Mouse (Mus musculus) heart, embryonic 12.5 days (tissue): ENCODE measurements around the gene Herc3. TPM values are rescaled to one million over a fixed set of nuclear protein-coding genes. Genes with fewer than 3 reads are reported as not detected.

Source experiments
- ATAC-seq: fragments of 200-750 bp; cut with Nextera tagmentation; 2 replicates; pipeline ENCODE4 v1.8.0; 2017; ENCODE audit warnings: moderate TSS enrichment, moderate library complexity; ENCODE audit not compliant: insufficient number of reproducible peaks, low FRiP score
- H3K27ac ChIP-seq: fragments of 300-500 bp; sonication (generic); 2 replicates; pipeline ENCODE4 v1.5.1; 2016; ENCODE audit warnings: mild to moderate bottlenecking, moderate library complexity; ENCODE audit not compliant: poor library complexity, severe bottlenecking
- H3K27me3 ChIP-seq: fragments of 300-500 bp; sonication (generic); replicated peaks from 2 replicates; pipeline ENCODE4 v1.6.1; 2016; ENCODE audit warnings: mild to moderate bottlenecking, moderate library complexity
- H3K36me3 ChIP-seq: fragments of 300-500 bp; sonication (generic); 2 replicates; pipeline ENCODE4 v1.6.1; 2016; ENCODE audit warnings: mild to moderate bottlenecking, moderate library complexity
- H3K4me1 ChIP-seq: fragments of 300-500 bp; sonication (generic); replicated peaks from 2 replicates; pipeline ENCODE4 v1.6.1; 2016; ENCODE audit warnings: mild to moderate bottlenecking
- H3K4me2 ChIP-seq: fragments of 300-500 bp; sonication (generic); 2 replicates; pipeline ENCODE4 v1.6.1; 2016; ENCODE audit warnings: mild to moderate bottlenecking, moderate library complexity
- H3K4me3 ChIP-seq: fragments of 300-500 bp; sonication (generic); 2 replicates; pipeline ENCODE4 v1.5.1; 2016; ENCODE audit warnings: mild to moderate bottlenecking
- H3K9ac ChIP-seq: fragments of 300-500 bp; sonication (generic); 2 replicates; pipeline ENCODE4 v1.6.1; 2016; ENCODE audit warnings: mild to moderate bottlenecking, moderate library complexity
- H3K9me3 ChIP-seq: fragments of 300-500 bp; sonication (generic); replicated peaks from 2 replicates; pipeline ENCODE4 v1.6.1; 2016; ENCODE audit warnings: mild to moderate bottlenecking, moderate library complexity
- WGBS: fragments of 180-500 bp; shearing (Covaris S2); methylation state at CpG from one replicate; pipeline ENCODE4 v1.1.7; 2016; 5-methylcytosine and 5-hydroxymethylcytosine counted together
- polyA plus RNA-seq: library from polyadenylated mRNA; unstranded; fragments of >200 nt; fragmentation: Nextera tagmentation; extraction: Ambion mirVana; gene quantifications from 2 replicates; pipeline ENCODE4 v1.2.1, GENCODE M21; 2016

Herc3 gene
- polyA plus RNA-seq, 1 experiment from 2014 or later, result 38.3 TPM

DNA sequence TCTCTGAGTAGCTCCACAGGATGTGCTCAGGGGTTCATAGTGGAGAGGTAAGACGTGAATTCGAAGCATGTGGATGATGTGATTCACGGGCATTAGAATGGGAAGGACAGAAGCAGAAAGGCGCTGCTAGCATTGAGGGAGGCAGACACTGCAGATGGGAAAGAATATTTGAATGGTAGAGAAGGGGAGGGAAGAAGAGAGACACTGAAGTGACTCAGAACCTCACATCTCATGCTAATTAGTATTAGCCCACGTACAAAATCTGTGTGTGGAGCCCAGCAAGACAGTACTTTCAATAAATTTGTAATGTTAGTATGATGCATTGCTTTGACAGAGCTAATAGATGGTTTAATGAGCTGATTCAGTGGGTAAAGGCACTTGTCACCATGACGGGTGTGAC is 89.5 kb downstream of the Herc3 start:
- no peak overlapping the region for H3K4me2 ChIP-seq
- H3K36me3 ChIP-seq, result peaks cover 28% of the 10 kb centered on the region
- H3K27me3 ChIP-seq, result no peaks in the 10 kb centered on the region
- WGBS, result 77% methylated on average over 6 of the region's 6 CpGs
- H3K9ac ChIP-seq, result no peak overlapping the region
- no peak overlapping the region for H3K4me3 ChIP-seq
- no peak for ATAC-seq
- peaks cover 5% of the 10 kb centered on the region; the same call in 1 of the 2 replicates for H3K4me1 ChIP-seq
- H3K9me3 ChIP-seq, result no peaks in the 10 kb centered on the region
- no peak overlapping the region for H3K27ac ChIP-seq

DNA sequence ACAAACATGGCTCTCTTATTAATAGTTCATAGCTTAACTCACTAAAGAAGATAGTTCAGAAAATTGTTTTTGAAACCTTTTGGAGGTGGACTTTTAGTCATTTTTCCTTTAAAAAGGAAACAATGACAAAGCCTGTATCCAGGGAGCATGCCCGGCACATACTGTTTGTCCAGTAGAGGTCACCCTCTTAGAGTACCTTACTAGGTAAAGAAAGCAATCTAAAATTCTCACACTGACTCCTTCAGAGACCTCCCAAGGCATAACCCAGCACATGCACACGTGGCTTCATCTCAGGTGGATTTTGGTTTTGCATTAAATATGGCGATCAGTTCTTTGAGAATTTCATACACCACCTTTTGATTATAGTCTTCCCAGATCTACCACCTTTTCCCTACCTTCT is 90.4 kb downstream of the Herc3 start:
- no peak overlapping the region for H3K4me2 ChIP-seq
- H3K4me3 ChIP-seq, result no peak overlapping the region
- no peak for ATAC-seq
- H3K4me1 ChIP-seq, result peaks cover 5% of the 10 kb centered on the region; the same call in 1 of the 2 replicates
- WGBS, result 51% methylated on average over 3 of the region's 3 CpGs
- H3K9ac ChIP-seq, result no peak overlapping the region
- no peak overlapping the region for H3K27ac ChIP-seq
- H3K27me3 ChIP-seq, result no peaks in the 10 kb centered on the region
- peaks cover 22% of the 10 kb centered on the region for H3K36me3 ChIP-seq
- H3K9me3 ChIP-seq, result no peaks in the 10 kb centered on the region

DNA sequence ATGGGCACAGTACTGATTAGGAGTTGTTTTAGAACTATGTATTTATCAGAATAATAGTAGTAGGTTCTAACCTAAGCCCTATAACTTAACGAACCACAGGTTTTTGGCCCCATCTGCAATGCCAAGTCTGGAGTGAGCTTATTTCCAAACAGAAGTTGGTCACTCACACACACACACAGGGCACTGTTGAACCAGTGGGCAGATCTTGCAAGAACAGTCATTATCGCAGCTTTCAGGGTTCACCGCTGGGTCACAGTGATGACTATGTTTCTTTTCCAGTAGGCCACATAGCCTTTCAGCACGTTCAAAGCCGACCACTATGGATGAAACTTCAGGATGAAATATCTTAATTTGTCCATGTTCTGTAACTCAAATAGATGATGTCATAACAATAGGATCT is 91.2 kb downstream of the Herc3 start:
- no peak overlapping the region for H3K27ac ChIP-seq
- H3K27me3 ChIP-seq, result no peaks in the 10 kb centered on the region
- H3K9ac ChIP-seq, result no peak overlapping the region
- ATAC-seq, result no peak
- H3K9me3 ChIP-seq, result no peaks in the 10 kb centered on the region
- peaks cover 16% of the 10 kb centered on the region for H3K36me3 ChIP-seq
- H3K4me3 ChIP-seq, result no peak overlapping the region
- 72% methylated on average over 5 of the region's 5 CpGs for WGBS
- H3K4me2 ChIP-seq, result no peak overlapping the region
- H3K4me1 ChIP-seq, result peaks cover 10% of the 10 kb centered on the region; the same call in 1 of the 2 replicates

DNA sequence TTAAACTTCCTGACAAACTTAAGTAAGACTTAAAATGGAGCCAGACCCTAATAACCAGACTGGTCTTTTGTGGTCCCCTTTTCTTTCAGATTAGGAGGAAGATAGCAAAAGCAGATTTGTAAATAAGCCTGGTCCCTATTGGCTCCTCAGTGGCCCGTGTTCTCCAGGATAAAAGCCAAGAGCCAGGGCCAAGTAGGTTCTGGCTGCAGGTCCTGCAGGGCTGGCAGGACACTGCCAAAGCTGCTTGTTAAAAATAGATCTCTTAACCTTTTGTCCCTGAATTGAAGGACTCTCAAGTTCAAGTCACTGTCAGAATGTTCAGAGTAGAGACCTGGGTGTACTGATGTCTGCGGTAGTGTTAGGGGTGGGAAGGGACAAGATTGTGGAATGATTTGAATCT is 96.6 kb downstream of the Herc3 start:
- Histone ChIP-seq H3K27ac (no peak overlapping the region), H3K36me3 (no peaks in the 10 kb centered on the region), H3K27me3 (no peaks in the 10 kb centered on the region), H3K4me3 (no peak overlapping the region), H3K9me3 (no peaks in the 10 kb centered on the region), H3K4me2 (no peak overlapping the region), H3K9ac (no peak overlapping the region), H3K4me1 (peaks cover 14% of the 10 kb centered on the region)
- 43% methylated on average over 2 of the region's 2 CpGs for WGBS
- ATAC-seq, result no peak

DNA sequence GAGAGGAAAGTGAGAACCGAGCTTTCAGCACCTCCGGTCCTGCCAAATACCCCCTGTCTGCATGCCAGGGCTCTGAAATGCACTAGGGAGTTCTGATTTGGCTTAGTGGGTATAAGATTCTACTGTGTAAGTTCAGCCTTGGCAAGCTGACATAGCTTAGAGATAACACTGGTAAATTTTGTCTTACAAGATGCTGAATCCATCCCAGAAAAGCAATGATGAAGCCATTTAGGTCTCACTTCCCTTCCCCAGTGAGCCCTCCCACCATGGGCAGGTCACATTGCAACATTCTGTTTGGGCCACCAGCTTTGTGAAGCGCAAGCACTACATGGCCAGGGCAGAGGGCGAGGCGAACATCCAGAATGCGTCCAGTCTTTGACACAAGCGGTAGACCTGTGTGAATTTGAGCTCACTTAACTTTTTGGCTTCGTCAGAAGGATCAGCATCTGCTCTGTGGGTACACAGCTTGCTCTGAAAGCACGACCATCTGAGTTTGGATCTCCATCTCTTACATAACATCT is 98.7 kb downstream of the Herc3 start:
- Histone ChIP-seq H3K36me3 (peaks cover 4% of the 10 kb centered on the region; the same call in 1 of the 2 replicates), H3K9ac (no peak overlapping the region), H3K27ac (no peak overlapping the region), H3K4me2 (no peak overlapping the region), H3K4me1 (peaks cover 14% of the 10 kb centered on the region), H3K27me3 (no peaks in the 10 kb centered on the region), H3K9me3 (no peaks in the 10 kb centered on the region), H3K4me3 (no peak overlapping the region)
- no peak for ATAC-seq
- WGBS, result 77% methylated on average over 9 of the region's 9 CpGs

DNA sequence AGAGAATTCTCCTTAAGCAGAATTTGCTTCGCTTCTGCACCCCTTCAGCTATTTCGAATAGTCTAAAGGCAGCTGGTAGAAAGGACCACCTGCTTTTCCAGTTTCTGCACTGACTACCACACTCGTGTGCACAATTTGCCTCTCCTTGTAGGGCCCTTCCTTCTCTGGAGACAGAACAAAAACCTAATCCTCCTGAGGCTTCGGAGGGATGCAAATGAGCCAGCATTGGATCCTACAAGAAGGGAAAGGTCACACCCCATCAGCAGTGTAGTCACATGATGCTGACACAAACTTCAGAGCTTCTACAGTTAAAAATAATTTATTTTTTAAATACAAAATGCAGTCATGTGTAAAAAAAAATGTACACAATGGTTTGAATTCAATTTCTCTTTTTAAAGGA is 99.9 kb downstream of the Herc3 start:
- Histone ChIP-seq H3K27me3 (no peaks in the 10 kb centered on the region), H3K27ac (no peak overlapping the region), H3K4me2 (no peak overlapping the region), H3K9ac (no peak overlapping the region), H3K9me3 (no peaks in the 10 kb centered on the region), H3K36me3 (peaks cover 4% of the 10 kb centered on the region; the same call in 1 of the 2 replicates), H3K4me3 (no peak overlapping the region), H3K4me1 (peaks cover 14% of the 10 kb centered on the region)
- no peak for ATAC-seq
- 77% methylated on average over 4 of the region's 4 CpGs for WGBS

DNA sequence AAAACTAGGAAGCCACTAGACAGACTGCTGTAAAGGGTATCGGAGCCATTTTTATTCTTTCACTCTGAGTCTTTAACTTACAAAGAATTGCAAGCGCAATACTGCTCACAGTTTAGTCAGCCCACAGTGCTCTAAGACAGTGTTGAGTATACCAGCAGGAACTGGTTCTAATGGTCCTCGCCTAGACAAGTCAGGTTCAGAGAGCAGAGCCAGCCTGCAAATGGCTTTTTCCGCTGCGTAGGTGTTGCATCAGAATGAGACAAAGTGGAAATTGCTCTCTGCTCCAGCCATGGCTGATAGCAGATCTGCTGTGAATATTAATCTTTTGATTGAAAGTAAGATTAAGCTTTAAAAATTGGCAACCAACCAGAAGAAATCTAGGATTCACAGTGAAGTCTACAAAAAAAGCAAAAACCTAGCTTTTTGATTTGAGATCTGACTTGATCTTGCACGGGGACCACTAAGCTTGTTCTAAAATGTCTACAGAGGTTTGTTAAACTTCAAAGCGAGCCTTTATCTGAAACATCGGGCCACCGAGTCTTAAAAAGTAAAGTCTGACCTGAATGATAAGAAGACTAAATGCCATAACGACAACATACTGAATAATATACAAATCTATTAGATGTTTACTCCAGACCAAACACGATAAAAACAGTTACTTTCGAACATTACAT is 101.4 kb downstream of the Herc3 start:
- Histone ChIP-seq H3K9ac (no peak overlapping the region), H3K36me3 (peaks cover 4% of the 10 kb centered on the region; the same call in 1 of the 2 replicates), H3K4me1 (peaks cover 8% of the 10 kb centered on the region), H3K9me3 (no peaks in the 10 kb centered on the region), H3K27me3 (no peaks in the 10 kb centered on the region), H3K27ac (no peak overlapping the region), H3K4me3 (no peak overlapping the region), H3K4me2 (no peak overlapping the region)
- no peak for ATAC-seq
- 83% methylated on average over 12 of the region's 12 CpGs for WGBS

DNA sequence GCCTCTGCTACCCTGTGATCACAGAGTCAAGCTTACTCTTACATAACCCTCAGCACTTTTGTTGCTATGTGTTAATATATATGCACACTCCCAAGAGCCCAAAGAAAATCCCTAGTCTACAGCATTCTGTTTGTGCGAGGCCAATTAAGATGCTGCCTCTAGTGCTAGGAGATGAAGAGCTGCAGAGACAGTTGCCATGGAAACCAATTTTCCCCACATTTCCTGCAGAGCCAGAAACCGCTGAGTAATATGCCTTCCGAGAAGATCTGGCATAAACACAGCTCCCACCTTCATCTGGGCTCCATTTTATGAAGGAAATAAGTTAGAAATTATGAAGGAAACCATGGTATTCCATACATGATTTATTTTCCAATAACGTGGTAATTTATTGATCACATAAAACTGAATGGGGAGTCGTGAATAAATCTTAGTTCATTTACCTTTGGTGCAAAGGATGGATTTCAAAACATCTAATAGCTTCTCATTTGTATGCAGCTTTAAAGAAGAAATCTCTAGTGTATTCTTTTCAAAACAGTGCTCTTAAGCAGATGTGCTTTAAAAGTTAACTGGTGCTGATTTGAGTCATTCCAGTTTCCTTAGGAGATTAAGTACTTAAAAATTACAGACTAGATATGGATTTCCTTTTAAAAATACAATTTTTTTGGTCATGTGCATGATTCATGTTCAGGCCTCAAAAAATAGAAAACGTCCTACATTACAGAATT is 102.1 kb downstream of the Herc3 start:
- Histone ChIP-seq H3K9me3 (no peaks in the 10 kb centered on the region), H3K4me2 (no peak overlapping the region), H3K36me3 (peaks cover 4% of the 10 kb centered on the region; the same call in 1 of the 2 replicates), H3K4me3 (no peak overlapping the region), H3K27ac (no peak overlapping the region), H3K27me3 (no peaks in the 10 kb centered on the region), H3K4me1 (0 out of 2 replicates have a peak, but pooled peaks cover under 1% of the 10 kb centered on the region), H3K9ac (no peak overlapping the region)
- no peak for ATAC-seq
- WGBS, result 69% methylated on average over 6 of the region's 6 CpGs

DNA sequence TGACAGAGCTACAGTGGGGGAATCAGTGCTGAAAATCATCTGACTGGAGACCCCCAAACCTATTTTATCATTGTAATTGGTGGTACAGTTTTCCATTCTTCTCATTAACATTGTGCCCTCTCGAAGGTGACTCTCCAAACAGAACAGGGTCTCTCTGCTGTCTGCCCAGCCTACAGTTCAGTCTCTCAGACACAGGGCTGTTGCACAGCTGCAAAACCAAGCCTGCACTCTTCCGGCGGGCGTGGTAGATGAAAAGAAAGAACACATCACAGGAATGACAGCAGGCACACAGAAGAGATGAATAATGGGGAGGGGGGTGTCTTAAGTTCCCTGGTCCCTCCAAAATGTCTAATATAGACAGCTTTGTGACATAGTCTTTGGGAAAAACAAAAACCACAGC is 102.9 kb downstream of the Herc3 start:
- peaks cover 4% of the 10 kb centered on the region; the same call in 1 of the 2 replicates for H3K36me3 ChIP-seq
- no peak for ATAC-seq
- 72% methylated on average over 4 of the region's 4 CpGs for WGBS
- H3K4me1 ChIP-seq, result no peaks in the 10 kb centered on the region
- H3K9me3 ChIP-seq, result no peaks in the 10 kb centered on the region
- H3K27me3 ChIP-seq, result no peaks in the 10 kb centered on the region
- H3K9ac ChIP-seq, result no peak overlapping the region
- no peak overlapping the region for H3K4me2 ChIP-seq
- H3K27ac ChIP-seq, result no peak overlapping the region
- no peak overlapping the region for H3K4me3 ChIP-seq

DNA sequence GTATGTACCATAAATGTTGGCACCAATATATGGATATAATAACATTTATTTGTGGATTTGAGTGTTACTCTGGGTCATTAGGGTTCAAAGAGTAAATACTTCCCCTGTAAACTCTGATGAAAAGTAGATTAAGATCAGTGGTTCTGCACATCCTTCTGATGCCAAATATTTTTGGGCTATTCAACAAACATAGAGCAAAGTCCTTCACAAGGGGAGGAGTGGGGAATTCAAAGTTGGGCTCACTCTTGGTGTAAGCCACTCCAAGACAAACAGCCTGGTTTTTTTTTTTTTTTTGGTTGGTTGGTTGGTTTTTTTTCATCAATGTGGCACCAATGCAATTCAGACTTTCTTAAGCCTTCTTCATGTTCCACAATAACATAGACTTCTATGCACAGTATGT is 106.5 kb downstream of the Herc3 start:
- Histone ChIP-seq H3K27me3 (no peaks in the 10 kb centered on the region), H3K4me3 (no peak overlapping the region), H3K9me3 (no peaks in the 10 kb centered on the region), H3K4me1 (no peaks in the 10 kb centered on the region), H3K27ac (no peak overlapping the region), H3K36me3 (peaks cover 4% of the 10 kb centered on the region; the same call in 1 of the 2 replicates), H3K9ac (no peak overlapping the region), H3K4me2 (no peak overlapping the region)
- no peak for ATAC-seq

DNA sequence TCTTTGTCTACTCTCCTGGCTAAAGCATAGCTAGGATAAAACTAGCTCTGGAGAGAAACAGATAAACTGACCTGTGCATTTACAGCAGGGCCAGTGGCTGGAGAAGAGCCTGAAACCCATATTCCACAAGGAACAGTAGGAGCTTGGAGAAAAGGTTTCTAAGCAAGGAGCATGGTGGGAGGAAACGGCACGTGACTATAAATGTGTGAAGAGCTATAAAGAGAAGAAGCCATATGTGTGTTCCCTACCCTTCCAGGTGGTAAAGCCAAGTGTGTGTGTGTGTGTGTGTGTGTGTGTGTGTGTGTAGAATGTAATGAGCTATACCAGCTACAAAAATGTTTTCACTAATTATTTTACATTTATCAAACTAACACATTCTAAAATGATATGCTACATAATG is 111.0 kb downstream of the Herc3 start:
- Histone ChIP-seq H3K27ac (no peak overlapping the region), H3K9me3 (no peaks in the 10 kb centered on the region), H3K36me3 (peaks cover under 1% of the 10 kb centered on the region; the same call in 1 of the 2 replicates), H3K4me2 (no peak overlapping the region), H3K27me3 (no peaks in the 10 kb centered on the region), H3K4me3 (no peak overlapping the region), H3K9ac (no peak overlapping the region), H3K4me1 (no peaks in the 10 kb centered on the region)
- WGBS, result 89% methylated on average over 2 of the region's 2 CpGs
- ATAC-seq, result no peak
